Mouse (Mus musculus) cortical plate, adult 2 months (tissue): ENCODE data around the gene Tmem210. TPM values are rescaled to one million over a fixed set of nuclear protein-coding genes. Genes with fewer than 3 reads are reported as not detected.
A peak's percentile ranks its signal among the peaks of the same experiment; 100 is the strongest.

Source experiments
- H3K27ac ChIP-seq: fragments of 200-500 bp; 2 replicates; pipeline ENCODE4 v1.5.1; 2012; ENCODE audit warnings: low read length, control low read depth, inconsistent platforms; ENCODE audit not compliant: insufficient read depth
- H3K4me1 ChIP-seq: fragments of 200-500 bp; 2 replicates; pipeline ENCODE4 v1.6.1; 2011; ENCODE audit warnings: low read length; ENCODE audit not compliant: control insufficient read depth, insufficient read depth
- H3K4me3 ChIP-seq: fragments of 200-500 bp; 2 replicates; pipeline ENCODE4 v1.5.1; 2011; ENCODE audit warnings: mild to moderate bottlenecking, low read length, control low read depth; ENCODE audit not compliant: insufficient read depth
- CTCF ChIP-seq: fragments of 200-500 bp; IDR thresholded peaks from 2 replicates; pipeline ENCODE4 v1.5.1; 2011; ENCODE audit warnings: mild to moderate bottlenecking, control low read depth, low read length; ENCODE audit not compliant: insufficient read depth; ENCODE audit errors: extremely low read depth
- POLR2A ChIP-seq: fragments of 200-500 bp; IDR thresholded peaks from 2 replicates; pipeline ENCODE4 v1.6.1; 2011; ENCODE audit warnings: mild to moderate bottlenecking, low read length, control low read depth; ENCODE audit not compliant: insufficient read depth; ENCODE audit errors: extremely low read depth
- polyA plus RNA-seq: library from polyadenylated mRNA; depleted of rRNA; stranded (reverse); fragments of >200 nt; gene quantifications from 2 replicates; pipeline ENCODE4 v1.2.3, GENCODE M21; 2012

The Tmem210 gene
- polyA plus RNA-seq, 1 experiment: not detected

DNA sequence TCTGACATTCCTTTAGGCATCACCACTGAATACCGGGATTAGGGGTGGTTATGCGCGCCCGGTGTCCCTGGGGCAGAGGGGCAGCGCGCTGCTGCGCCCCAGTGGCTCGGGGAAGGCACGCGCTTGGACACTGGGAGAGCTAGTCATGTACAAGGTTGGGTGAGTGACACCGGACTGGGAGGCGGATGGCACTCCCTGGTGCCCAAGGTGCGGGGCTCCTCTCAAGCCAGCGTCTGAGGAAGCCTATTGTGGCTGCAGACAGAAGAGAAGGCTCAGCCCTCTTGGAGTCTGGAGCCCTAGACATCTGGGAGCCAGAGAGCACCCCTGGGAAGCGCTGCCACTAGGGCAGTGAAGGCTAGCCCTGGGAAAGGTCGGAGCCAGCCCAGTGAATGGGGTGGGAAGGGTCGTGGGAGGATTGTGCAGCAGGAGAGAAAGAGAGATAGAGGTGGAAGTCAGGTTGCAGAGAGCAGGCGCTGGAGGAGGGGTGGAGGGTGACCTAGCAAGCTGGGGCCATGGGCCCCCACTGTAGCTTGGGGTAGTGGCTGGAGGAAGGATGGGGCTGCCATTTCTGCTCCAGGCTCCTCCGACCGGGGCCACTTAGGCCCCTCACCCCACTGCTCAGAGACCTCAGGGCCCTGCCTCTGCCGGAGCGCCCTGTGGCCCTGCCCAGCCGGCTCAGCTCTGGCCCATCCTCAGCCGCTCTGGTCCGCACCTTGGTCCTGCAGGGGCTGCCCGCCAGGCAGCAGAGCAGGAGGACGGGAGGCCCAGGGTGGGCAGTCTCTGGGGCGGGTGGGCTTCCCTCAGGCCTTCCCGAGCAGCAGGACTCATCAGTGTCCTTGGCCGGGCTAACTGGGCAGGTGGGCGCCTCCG, 3.5 kb downstream of the Tmem210 start:
- H3K4me1 ChIP-seq: peaks cover 3% of the 10 kb centered on the region; the same call in 1 of the 2 replicates
- 0 out of 2 replicates have a peak overlapping the region, but pooled peaks have one; percentile 22 for H3K27ac ChIP-seq
- no peak overlapping the region for H3K4me3 ChIP-seq
- no peak for TF ChIP-seq CTCF
- TF ChIP-seq POLR2A: no peak

DNA sequence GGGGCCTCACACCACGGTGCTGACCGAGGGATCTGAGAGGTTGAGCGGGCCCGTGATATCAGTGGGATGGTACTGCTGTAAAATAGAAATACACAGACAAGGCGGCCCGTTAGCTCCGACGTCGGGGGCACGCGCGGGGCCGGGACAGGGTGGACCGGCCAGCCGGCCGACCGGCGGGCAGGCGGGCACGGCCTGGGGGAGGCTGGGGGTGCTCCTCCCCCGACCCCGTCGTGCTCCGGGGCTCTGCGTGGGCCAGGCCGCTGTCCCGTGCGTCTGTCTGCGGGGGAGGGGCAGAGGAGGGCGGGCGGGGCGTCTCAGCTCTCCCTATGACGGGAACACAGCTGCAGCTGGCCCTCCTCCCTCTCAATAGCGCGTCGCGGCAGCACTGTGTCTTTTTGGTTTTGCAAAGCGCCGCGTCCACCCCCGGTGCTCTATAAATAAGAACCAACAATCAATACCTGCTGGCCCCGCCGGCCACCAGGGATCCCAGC, 4.2 kb downstream of the Tmem210 start:
- Histone ChIP-seq H3K27ac (no peak overlapping the region), H3K4me1 (peaks cover 3% of the 10 kb centered on the region; the same call in 1 of the 2 replicates), H3K4me3 (no peak overlapping the region)
- TF ChIP-seq CTCF (no peak), POLR2A (no peak)

DNA sequence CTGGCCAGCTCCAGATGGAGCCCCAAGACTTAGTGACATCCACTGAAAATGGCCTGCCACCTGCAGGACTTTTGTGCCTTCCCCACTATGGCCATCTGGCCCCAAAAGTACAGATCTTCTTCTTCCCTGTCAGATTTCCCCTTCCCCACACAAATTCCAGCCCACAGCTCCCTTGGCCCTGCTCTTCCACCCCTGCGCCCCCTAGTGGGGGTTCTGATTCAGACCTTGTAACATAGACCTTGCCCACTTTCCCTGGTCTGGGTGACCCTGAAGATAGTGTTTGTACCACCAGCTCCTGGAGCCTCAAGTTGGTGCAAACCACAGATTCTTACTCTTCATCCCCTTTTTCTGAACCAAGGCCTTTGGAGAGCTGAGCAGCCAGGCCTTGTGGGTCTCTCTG, 4.9 kb downstream of the Tmem210 start:
- TF ChIP-seq POLR2A: no peak
- TF ChIP-seq CTCF: peak; percentile 62
- Histone ChIP-seq H3K4me3 (no peak overlapping the region), H3K27ac (no peak overlapping the region), H3K4me1 (peaks cover 3% of the 10 kb centered on the region; the same call in 1 of the 2 replicates)

DNA sequence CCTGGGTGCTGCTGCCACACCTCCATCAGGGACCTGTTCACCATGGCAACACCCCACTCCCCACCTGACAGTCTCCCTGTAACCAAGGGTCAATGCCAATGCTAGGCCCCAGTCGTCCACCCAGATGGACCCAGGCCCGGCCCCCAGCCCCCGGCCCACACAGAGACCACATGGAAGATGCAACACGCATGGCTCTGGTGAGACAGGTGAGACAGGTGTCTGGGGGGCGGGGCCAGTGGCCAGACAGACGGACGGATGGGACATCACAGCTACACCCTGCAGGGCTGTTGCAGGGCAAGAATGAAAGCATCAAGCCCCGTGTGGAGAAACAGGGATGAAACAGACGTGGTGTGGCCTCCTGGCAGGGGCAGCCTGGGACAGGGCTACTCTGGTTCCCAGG, 5.8 kb downstream of the Tmem210 start:
- Histone ChIP-seq H3K4me1 (peaks cover 2% of the 10 kb centered on the region; the same call in 1 of the 2 replicates), H3K27ac (no peak overlapping the region), H3K4me3 (no peak overlapping the region)
- TF ChIP-seq CTCF (no peak), POLR2A (no peak)

- Histone ChIP-seq H3K4me1 (no peaks in the 10 kb centered on the region), H3K4me3 (no peak overlapping the region), H3K27ac (no peak overlapping the region)
- TF ChIP-seq CTCF (no peak), POLR2A (no peak)
Measured at GRCm38 (mm10) chr2:25297093-25297492, 9.1 kb downstream of the Tmem210 start.

GRCm38 (mm10) chr2:25298046-25298445, 10.1 kb downstream of the Tmem210 start:
- no peak for TF ChIP-seq CTCF
- no peak for TF ChIP-seq POLR2A
- Histone ChIP-seq H3K4me1 (no peaks in the 10 kb centered on the region), H3K4me3 (no peak overlapping the region), H3K27ac (no peak overlapping the region)

- Histone ChIP-seq H3K4me3 (no peak overlapping the region), H3K4me1 (peaks cover 6% of the 10 kb centered on the region; the same call in 1 of the 2 replicates), H3K27ac (no peak overlapping the region)
- TF ChIP-seq CTCF (no peak), POLR2A (no peak)
Measured at GRCm38 (mm10) chr2:25303452-25303851, 15.5 kb downstream of the Tmem210 start.

DNA sequence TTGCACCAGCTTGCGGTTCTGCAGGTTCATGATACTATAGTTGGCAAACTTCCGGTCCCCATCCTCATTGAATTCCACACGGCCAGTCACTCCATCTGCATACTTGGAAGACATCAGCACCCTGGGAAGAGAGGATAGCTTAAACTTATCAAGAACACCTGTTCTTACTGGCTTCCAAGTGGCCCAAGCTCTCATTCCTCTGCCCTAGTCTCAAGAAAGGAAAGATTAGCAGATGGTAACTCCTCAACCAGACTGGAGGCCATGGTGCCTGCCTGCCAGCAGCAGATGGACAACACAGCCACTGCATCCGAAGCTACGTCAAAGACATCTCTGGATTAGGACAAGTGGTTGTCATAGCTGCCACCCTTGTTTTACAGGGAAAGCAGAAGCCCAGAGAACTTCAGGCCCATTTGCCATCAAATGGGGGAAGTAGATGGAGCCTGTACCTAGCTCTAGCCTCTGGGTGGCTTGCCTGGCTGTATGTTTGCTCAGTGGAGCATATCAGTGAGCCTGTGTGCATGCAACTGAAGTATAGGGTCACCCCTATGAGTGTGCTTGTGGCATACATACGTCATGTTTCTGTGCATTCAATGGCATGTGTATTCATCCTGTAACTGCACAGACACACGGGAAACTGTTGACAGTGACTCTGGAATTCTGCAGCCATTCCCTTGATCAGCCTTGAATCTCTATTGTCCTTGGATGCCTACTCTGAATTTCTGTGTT, 16.1 kb downstream of the Tmem210 start:
- no peak overlapping the region for H3K27ac ChIP-seq
- H3K4me1 ChIP-seq: peaks cover 6% of the 10 kb centered on the region; the same call in 1 of the 2 replicates
- H3K4me3 ChIP-seq: no peak overlapping the region
- TF ChIP-seq POLR2A (no peak), CTCF (no peak)
